Mouse (Mus musculus): ENCODE results near the gene Ubp1. TPM values are rescaled to one million over a fixed set of nuclear protein-coding genes. Genes with fewer than 3 reads are reported as not detected.
A peak's percentile ranks its signal among the peaks of the same experiment; 100 is the strongest.

Gene Ubp1
- polyA plus RNA-seq, 2 experiments = 46.0 to 72.6 TPM

GRCm38 (mm10) chr9:113966838-113967237 is 36.1 kb downstream of the Ubp1 start:
- Histone ChIP-seq H3K36me3 (replicated peaks; ENCODE audit: control insufficient read depth, insufficient read depth, low read depth) (peaks cover 73% of the 10 kb centered on the region), H3K9ac (replicated peaks) (peak overlapping the region; percentile 14), H3K9me3 (ENCODE audit: control insufficient read depth, low read length) (no peaks in the 10 kb centered on the region), H3K4me3 (ENCODE audit: insufficient read depth in 1 of 2, low read depth in 2 of 2, low read length in 2 of 2) (no peak overlapping the region), H3K27me3 (ENCODE audit: control insufficient read depth, insufficient read depth, low read length) (no peaks in the 10 kb centered on the region), H3K4me2 (ENCODE audit: low read depth) (no peak overlapping the region), H3K27ac (peak overlapping the region; percentile 99), H3K4me1 (replicated peaks; ENCODE audit: control insufficient read depth in 2 of 2, insufficient read depth in 2 of 2, low read length in 1 of 2) (peaks cover 30 to 40% of the 10 kb centered on the region in 2 experiments)
- ATAC-seq (ENCODE audit: insufficient read depth) (no peak), DNase-seq (ENCODE audit: low read depth in 3 of 3, low spot score in 3 of 3) (no peak)
- TF ChIP-seq CTCF (IDR thresholded peaks at IDR 0.05; ENCODE audit: low read depth) (no peak), EP300 (IDR thresholded peaks at IDR 0.05; ENCODE audit: low read depth) (no peak)
- WGBS (ENCODE audit: insufficient replicate concordance) = 52% methylated on average over 4 of the region's 4 CpGs

DNA sequence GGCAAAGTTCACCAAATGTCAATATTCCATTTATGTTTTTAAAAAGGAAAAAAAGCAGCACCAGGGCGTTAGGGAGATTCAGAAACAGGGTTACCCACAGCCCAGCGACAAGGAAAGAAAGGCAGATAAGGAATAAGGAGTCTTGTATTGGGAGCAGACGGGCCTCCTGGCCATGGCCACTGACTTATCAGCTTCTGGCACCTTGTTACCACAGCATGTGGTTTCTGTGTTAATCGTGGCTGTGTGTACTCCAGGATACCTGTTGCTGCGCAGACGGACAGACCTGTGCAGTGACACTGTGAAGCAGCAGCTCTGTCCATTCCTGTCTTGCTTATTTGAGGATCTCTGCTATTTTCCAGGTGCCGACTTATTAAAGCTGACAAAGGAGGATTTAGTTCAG is 38.2 kb downstream of the Ubp1 start:
- Histone ChIP-seq H3K4me2 (ENCODE audit: low read depth) (peak overlapping the region; percentile 76), H3K27ac (peak overlapping the region; percentile 99), H3K36me3 (replicated peaks; ENCODE audit: control insufficient read depth, insufficient read depth, low read depth) (peaks cover 73% of the 10 kb centered on the region), H3K4me1 (replicated peaks; ENCODE audit: control insufficient read depth in 2 of 2, insufficient read depth in 2 of 2, low read length in 1 of 2) (peaks cover 30 to 40% of the 10 kb centered on the region in 2 experiments), H3K4me3 (ENCODE audit: insufficient read depth in 1 of 2, low read depth in 2 of 2, low read length in 2 of 2) (peak overlapping the region; percentile 69 to 79), H3K27me3 (ENCODE audit: control insufficient read depth, insufficient read depth, low read length) (no peaks in the 10 kb centered on the region), H3K9me3 (ENCODE audit: control insufficient read depth, low read length) (no peaks in the 10 kb centered on the region), H3K9ac (replicated peaks) (peak overlapping the region; percentile 88)
- WGBS (ENCODE audit: insufficient replicate concordance) = 21% methylated on average over 7 of the region's 7 CpGs
- peak; percentile 98 for ATAC-seq (ENCODE audit: insufficient read depth)
- peak; percentile 94 to 97 (median 95) for DNase-seq (ENCODE audit: low read depth in 3 of 3, low spot score in 3 of 3)
- peak; percentile 98 for TF ChIP-seq EP300 (IDR thresholded peaks at IDR 0.05; ENCODE audit: low read depth)
- no peak for TF ChIP-seq CTCF (IDR thresholded peaks at IDR 0.05; ENCODE audit: low read depth)

GRCm38 (mm10) chr9:113969399-113969798 is 38.7 kb downstream of the Ubp1 start:
- TF ChIP-seq CTCF (IDR thresholded peaks at IDR 0.05; ENCODE audit: low read depth) (no peak), EP300 (IDR thresholded peaks at IDR 0.05; ENCODE audit: low read depth) (no peak)
- H3K27me3 ChIP-seq (ENCODE audit: control insufficient read depth, insufficient read depth, low read length) = no peaks in the 10 kb centered on the region
- DNase-seq (ENCODE audit: low read depth in 3 of 3, low spot score in 3 of 3) (no peak), ATAC-seq (ENCODE audit: insufficient read depth) (peak; percentile 64)
- H3K4me1 ChIP-seq (replicated peaks; ENCODE audit: control insufficient read depth in 2 of 2, insufficient read depth in 2 of 2, low read length in 1 of 2) = peaks cover 30 to 40% of the 10 kb centered on the region in 2 experiments
- peak overlapping the region; percentile 88 for H3K9ac ChIP-seq (replicated peaks)
- peaks cover 74% of the 10 kb centered on the region for H3K36me3 ChIP-seq (replicated peaks; ENCODE audit: control insufficient read depth, insufficient read depth, low read depth)
- peak overlapping the region; percentile 76 for H3K4me2 ChIP-seq (ENCODE audit: low read depth)
- H3K9me3 ChIP-seq (ENCODE audit: control insufficient read depth, low read length) = no peaks in the 10 kb centered on the region
- WGBS (ENCODE audit: insufficient replicate concordance) = 38% methylated on average over 8 of the region's 8 CpGs
- peak overlapping the region; percentile 99 for H3K27ac ChIP-seq
- H3K4me3 ChIP-seq (ENCODE audit: insufficient read depth in 1 of 2, low read depth in 2 of 2, low read length in 2 of 2) = peak overlapping the region; percentile 69 to 79

- Histone ChIP-seq H3K9me3 (ENCODE audit: control insufficient read depth, low read length) (no peaks in the 10 kb centered on the region), H3K4me2 (ENCODE audit: low read depth) (peak overlapping the region; percentile 76), H3K27ac (peak overlapping the region; percentile 99), H3K36me3 (replicated peaks; ENCODE audit: control insufficient read depth, insufficient read depth, low read depth) (peaks cover 74% of the 10 kb centered on the region), H3K4me3 (ENCODE audit: insufficient read depth in 1 of 2, low read depth in 2 of 2, low read length in 2 of 2) (peak overlapping the region; percentile 69 to 79), H3K9ac (replicated peaks) (peak overlapping the region; percentile 88), H3K4me1 (replicated peaks; ENCODE audit: control insufficient read depth in 2 of 2, insufficient read depth in 2 of 2, low read length in 1 of 2) (peaks cover 30 to 40% of the 10 kb centered on the region in 2 experiments), H3K27me3 (ENCODE audit: control insufficient read depth, insufficient read depth, low read length) (no peaks in the 10 kb centered on the region)
- peak; percentile 35 for TF ChIP-seq EP300 (IDR thresholded peaks at IDR 0.05; ENCODE audit: low read depth)
- peak; percentile 89 for TF ChIP-seq CTCF (IDR thresholded peaks at IDR 0.05; ENCODE audit: low read depth)
- ATAC-seq (ENCODE audit: insufficient read depth) = peak; percentile 36
- peak; percentile 41 to 57 (median 47) for DNase-seq (ENCODE audit: low read depth in 3 of 3, low spot score in 3 of 3)
- 40% methylated on average over 14 of the region's 14 CpGs for WGBS (ENCODE audit: insufficient replicate concordance)
Observed at GRCm38 (mm10) chr9:113970041-113970440, 39.3 kb downstream of the Ubp1 start.

GRCm38 (mm10) chr9:113971615-113972014 is 40.9 kb downstream of the Ubp1 start:
- 74% methylated on average over 8 of the region's 8 CpGs for WGBS (ENCODE audit: insufficient replicate concordance)
- Histone ChIP-seq H3K27me3 (ENCODE audit: control insufficient read depth, insufficient read depth, low read length) (no peaks in the 10 kb centered on the region), H3K9me3 (ENCODE audit: control insufficient read depth, low read length) (no peaks in the 10 kb centered on the region), H3K4me1 (replicated peaks; ENCODE audit: control insufficient read depth in 2 of 2, insufficient read depth in 2 of 2, low read length in 1 of 2) (peaks cover 24 to 36% of the 10 kb centered on the region in 2 experiments), H3K9ac (replicated peaks) (peak overlapping the region; percentile 37), H3K36me3 (replicated peaks; ENCODE audit: control insufficient read depth, insufficient read depth, low read depth) (peaks cover 77% of the 10 kb centered on the region), H3K27ac (peak overlapping the region; percentile 44; the same call in 1 of the 2 replicates), H3K4me2 (ENCODE audit: low read depth) (peak overlapping the region; percentile 76), H3K4me3 (ENCODE audit: insufficient read depth in 1 of 2, low read depth in 2 of 2, low read length in 2 of 2) (peak overlapping the region in 1 of 2 experiments; percentile 69; a peak in 2 of 4 replicates)
- TF ChIP-seq EP300 (IDR thresholded peaks at IDR 0.05; ENCODE audit: low read depth) (no peak), CTCF (IDR thresholded peaks at IDR 0.05; ENCODE audit: low read depth) (no peak)
- no peak for DNase-seq (ENCODE audit: low read depth in 3 of 3, low spot score in 3 of 3)
- ATAC-seq (ENCODE audit: insufficient read depth) = no peak

All from liver, embryonic 14.5 days (tissue).